Mouse (Mus musculus): ENCODE results near the gene Pakap. TPM values are rescaled to one million over a fixed set of nuclear protein-coding genes. Genes with fewer than 3 reads are reported as not detected.

Pakap gene
- total and polyA plus RNA-seq, 3 experiments: not detected

DNA sequence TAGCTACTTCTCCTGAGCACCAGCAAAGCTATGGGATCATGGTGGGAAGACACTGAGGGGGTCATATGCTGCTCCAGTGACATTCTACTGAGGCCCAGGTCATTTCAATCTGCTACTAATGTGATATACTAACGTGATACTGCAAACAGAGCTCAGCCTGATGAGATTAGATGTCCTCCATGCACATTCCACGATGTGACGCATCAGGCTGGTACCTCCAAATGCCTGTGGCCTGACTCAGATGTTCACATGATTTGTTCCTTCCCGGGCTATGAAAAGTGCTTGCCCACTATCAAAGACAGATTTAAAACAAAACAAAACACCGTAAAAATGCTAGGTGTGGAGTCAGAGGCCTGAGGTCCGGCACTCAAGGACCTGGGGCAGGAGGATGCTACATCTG lies 236.9 kb downstream of the Pakap start:
- no peak overlapping the region for H3K4me3 ChIP-seq (ENCODE audit: low read depth, low read length)
- no peak for DNase-seq (ENCODE audit: low spot score)
- no peaks in the 10 kb centered on the region for H3K4me1 ChIP-seq (ENCODE audit: insufficient read depth, low read depth, low read length)
- no peaks in the 10 kb centered on the region for H3K36me3 ChIP-seq (replicated peaks)
- no peak for ATAC-seq (ENCODE audit: extremely low read depth, insufficient number of reproducible peaks, low FRiP score, poor library complexity, severe bottlenecking)
- TF ChIP-seq GATA1 (IDR thresholded peaks at IDR 0.05; ENCODE audit: borderline replicate concordance, low read length) (no peak), CTCF (IDR thresholded peaks at IDR 0.05; ENCODE audit: low read depth, low read length) (no peak), TAL1 (conservative IDR thresholded peaks at IDR 0.05; ENCODE audit: low read depth, low read length) (no peak), GATA2 (IDR thresholded peaks at IDR 0.05; ENCODE audit: borderline replicate concordance, low read depth, low read length) (no peak)
- no peaks in the 10 kb centered on the region for H3K27me3 ChIP-seq (ENCODE audit: insufficient read depth, low read length)
- H3K9me3 ChIP-seq (replicated peaks): peaks cover 41% of the 10 kb centered on the region

GRCm38 (mm10) chr4:57809449-57809848 lies 241.5 kb downstream of the Pakap start:
- Histone ChIP-seq H3K27me3 (ENCODE audit: insufficient read depth, low read length) (no peaks in the 10 kb centered on the region), H3K9me3 (replicated peaks) (peaks cover 48% of the 10 kb centered on the region), H3K4me3 (ENCODE audit: low read depth, low read length) (no peak overlapping the region), H3K4me1 (ENCODE audit: insufficient read depth, low read depth, low read length) (no peaks in the 10 kb centered on the region), H3K36me3 (replicated peaks) (no peaks in the 10 kb centered on the region)
- ATAC-seq (ENCODE audit: extremely low read depth, insufficient number of reproducible peaks, low FRiP score, poor library complexity, severe bottlenecking) (no peak), DNase-seq (ENCODE audit: low spot score) (no peak)
- TF ChIP-seq POLR2AphosphoS5 (IDR thresholded peaks at IDR 0.05; ENCODE audit: insufficient replicate concordance, low read depth, low read length) (no peak), GATA2 (IDR thresholded peaks at IDR 0.05; ENCODE audit: borderline replicate concordance, low read depth, low read length) (no peak), CTCF (IDR thresholded peaks at IDR 0.05; ENCODE audit: low read depth, low read length) (no peak), GATA1 (IDR thresholded peaks at IDR 0.05; ENCODE audit: borderline replicate concordance, low read length) (no peak)

- no peak for TF ChIP-seq GATA1 (IDR thresholded peaks at IDR 0.05; ENCODE audit: borderline replicate concordance, low read length)
- no peak for TF ChIP-seq GATA2 (IDR thresholded peaks at IDR 0.05; ENCODE audit: borderline replicate concordance, low read depth, low read length)
- no peak for TF ChIP-seq TAL1 (conservative IDR thresholded peaks at IDR 0.05; ENCODE audit: low read depth, low read length)
- TF ChIP-seq CTCF (IDR thresholded peaks at IDR 0.05; ENCODE audit: low read depth, low read length): no peak
- TF ChIP-seq POLR2AphosphoS5 (IDR thresholded peaks at IDR 0.05; ENCODE audit: insufficient replicate concordance, low read depth, low read length): no peak
- no peak overlapping the region for H3K4me3 ChIP-seq (ENCODE audit: low read depth, low read length)
- ATAC-seq (ENCODE audit: extremely low read depth, insufficient number of reproducible peaks, low FRiP score, poor library complexity, severe bottlenecking): no peak
- H3K36me3 ChIP-seq (replicated peaks): no peaks in the 10 kb centered on the region
- no peak for DNase-seq (ENCODE audit: low spot score)
- H3K27me3 ChIP-seq (ENCODE audit: insufficient read depth, low read length): no peaks in the 10 kb centered on the region
- peaks cover 48% of the 10 kb centered on the region for H3K9me3 ChIP-seq (replicated peaks)
- no peaks in the 10 kb centered on the region for H3K4me1 ChIP-seq (ENCODE audit: insufficient read depth, low read depth, low read length)
Observed at GRCm38 (mm10) chr4:57812075-57812474, 244.1 kb downstream of the Pakap start.

DNA sequence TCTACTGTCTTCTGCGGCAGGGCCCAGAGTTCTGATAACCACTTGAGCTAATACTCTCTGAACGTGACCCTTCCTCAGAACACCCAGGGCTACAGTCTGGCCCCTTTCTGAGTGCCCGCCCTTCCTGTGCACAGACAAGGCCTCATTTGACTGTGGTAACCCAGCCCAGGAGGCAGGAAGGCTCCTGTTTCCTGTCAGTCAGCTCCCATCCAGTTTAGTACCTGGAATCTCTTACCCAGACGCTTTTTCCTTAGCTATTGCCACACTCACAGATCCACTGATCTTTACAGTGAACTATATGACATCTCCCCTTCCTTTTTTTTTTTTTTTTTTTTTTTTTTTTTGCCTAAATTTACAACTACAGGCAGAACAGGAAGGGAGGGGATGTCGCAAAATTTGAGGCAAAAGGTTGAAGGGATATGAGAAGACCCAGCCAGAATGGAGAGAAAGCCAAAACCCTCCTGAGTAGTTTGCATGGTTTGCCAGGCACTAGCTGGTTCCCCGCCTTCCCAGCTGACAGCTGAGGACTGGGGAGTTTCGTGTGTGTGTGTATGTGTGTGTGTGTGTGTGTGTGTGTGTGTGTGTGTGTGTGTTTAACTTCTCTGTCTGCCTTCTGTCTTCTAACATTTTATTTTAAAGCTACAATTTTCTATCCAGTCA lies 245.1 kb downstream of the Pakap start:
- H3K36me3 ChIP-seq (replicated peaks): no peaks in the 10 kb centered on the region
- DNase-seq (ENCODE audit: low spot score) (no peak), ATAC-seq (ENCODE audit: extremely low read depth, insufficient number of reproducible peaks, low FRiP score, poor library complexity, severe bottlenecking) (no peak)
- no peaks in the 10 kb centered on the region for H3K4me1 ChIP-seq (ENCODE audit: insufficient read depth, low read depth, low read length)
- H3K27me3 ChIP-seq (ENCODE audit: insufficient read depth, low read length): no peaks in the 10 kb centered on the region
- no peak for TF ChIP-seq GATA2 (IDR thresholded peaks at IDR 0.05; ENCODE audit: borderline replicate concordance, low read depth, low read length)
- no peak for TF ChIP-seq POLR2AphosphoS5 (IDR thresholded peaks at IDR 0.05; ENCODE audit: insufficient replicate concordance, low read depth, low read length)
- TF ChIP-seq TAL1 (conservative IDR thresholded peaks at IDR 0.05; ENCODE audit: low read depth, low read length): no peak
- TF ChIP-seq GATA1 (IDR thresholded peaks at IDR 0.05; ENCODE audit: borderline replicate concordance, low read length): no peak
- no peak for TF ChIP-seq CTCF (IDR thresholded peaks at IDR 0.05; ENCODE audit: low read depth, low read length)
- peaks cover 44% of the 10 kb centered on the region for H3K9me3 ChIP-seq (replicated peaks)
- H3K4me3 ChIP-seq (ENCODE audit: low read depth, low read length): no peak overlapping the region

- no peak for DNase-seq (ENCODE audit: low spot score)
- no peaks in the 10 kb centered on the region for H3K36me3 ChIP-seq (replicated peaks)
- no peaks in the 10 kb centered on the region for H3K4me1 ChIP-seq (ENCODE audit: insufficient read depth, low read depth, low read length)
- TF ChIP-seq CTCF (IDR thresholded peaks at IDR 0.05; ENCODE audit: low read depth, low read length) (no peak), GATA2 (IDR thresholded peaks at IDR 0.05; ENCODE audit: borderline replicate concordance, low read depth, low read length) (no peak), TAL1 (conservative IDR thresholded peaks at IDR 0.05; ENCODE audit: low read depth, low read length) (no peak), POLR2AphosphoS5 (IDR thresholded peaks at IDR 0.05; ENCODE audit: insufficient replicate concordance, low read depth, low read length) (no peak), GATA1 (IDR thresholded peaks at IDR 0.05; ENCODE audit: borderline replicate concordance, low read length) (no peak)
- no peak overlapping the region for H3K4me3 ChIP-seq (ENCODE audit: low read depth, low read length)
- H3K27me3 ChIP-seq (ENCODE audit: insufficient read depth, low read length): no peaks in the 10 kb centered on the region
- H3K9me3 ChIP-seq (replicated peaks): peaks cover 41% of the 10 kb centered on the region
- ATAC-seq (ENCODE audit: extremely low read depth, insufficient number of reproducible peaks, low FRiP score, poor library complexity, severe bottlenecking): no peak
Observed at GRCm38 (mm10) chr4:57813576-57813945, 245.6 kb downstream of the Pakap start.

DNA sequence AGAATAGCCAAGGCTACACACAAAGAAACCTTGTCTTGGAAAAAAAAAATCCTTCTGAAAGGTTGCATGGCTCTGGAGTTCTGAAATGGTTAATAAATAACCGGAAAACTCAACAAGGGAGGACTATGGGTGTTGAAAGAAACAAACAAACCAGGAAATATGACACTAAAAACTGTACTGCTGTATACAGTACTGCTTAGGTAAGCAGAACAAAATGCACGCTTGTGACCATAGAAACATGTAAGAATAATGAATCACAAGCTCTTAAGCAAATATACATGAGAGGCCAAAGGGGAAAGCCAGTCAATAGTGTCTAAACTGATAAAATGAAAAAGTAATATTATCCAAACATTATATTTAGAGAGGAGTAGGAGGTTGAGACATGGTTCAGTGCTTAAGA lies 247.4 kb downstream of the Pakap start:
- H3K27me3 ChIP-seq (ENCODE audit: insufficient read depth, low read length): no peaks in the 10 kb centered on the region
- peaks cover 40% of the 10 kb centered on the region for H3K9me3 ChIP-seq (replicated peaks)
- no peaks in the 10 kb centered on the region for H3K36me3 ChIP-seq (replicated peaks)
- no peak for ATAC-seq (ENCODE audit: extremely low read depth, insufficient number of reproducible peaks, low FRiP score, poor library complexity, severe bottlenecking)
- no peak for DNase-seq (ENCODE audit: low spot score)
- no peak overlapping the region for H3K4me3 ChIP-seq (ENCODE audit: low read depth, low read length)
- TF ChIP-seq CTCF (IDR thresholded peaks at IDR 0.05; ENCODE audit: low read depth, low read length): no peak
- no peak for TF ChIP-seq POLR2AphosphoS5 (IDR thresholded peaks at IDR 0.05; ENCODE audit: insufficient replicate concordance, low read depth, low read length)
- no peaks in the 10 kb centered on the region for H3K4me1 ChIP-seq (ENCODE audit: insufficient read depth, low read depth, low read length)

All from G1E (cell line).